Mouse (Mus musculus) C2C12 (cell line): ENCODE results near the gene Gm49486. TPM values are rescaled to one million over a fixed set of nuclear protein-coding genes. Genes with fewer than 3 reads are reported as not detected.
A peak's percentile ranks its signal among the peaks of the same experiment; 100 is the strongest.

Experiments
- H3K27me3 ChIP-seq: one replicate; pipeline ENCODE4 v1.6.1; 2011; ENCODE audit not compliant: control insufficient read depth, insufficient read depth, insufficient read length
- H3K36me3 ChIP-seq: one replicate; pipeline ENCODE4 v1.6.1; 2011; ENCODE audit not compliant: control insufficient read depth, insufficient read depth
- H3K4me3 ChIP-seq: one replicate; pipeline ENCODE4 v1.5.1; 2011; ENCODE audit warnings: mild to moderate bottlenecking, control low read depth; ENCODE audit not compliant: poor library complexity, insufficient read depth, severe bottlenecking
- H3K79me2 ChIP-seq: one replicate; pipeline ENCODE4 v1.6.1; 2011; ENCODE audit not compliant: control insufficient read depth, insufficient read depth
- H3K79me3 ChIP-seq: one replicate; pipeline ENCODE4 v1.6.1; 2011; ENCODE audit warnings: low read depth, control low read depth
- H3ac ChIP-seq: one replicate; pipeline ENCODE3; 2011; ENCODE audit warnings: low read depth; ENCODE audit not compliant: control insufficient read depth, insufficient read length
- CEBPB ChIP-seq: IDR thresholded peaks from one replicate; pipeline ENCODE4 v1.6.1; 2011; ENCODE audit warnings: low read depth, mild to moderate bottlenecking, control low read depth, moderate library complexity
- CTCF ChIP-seq: IDR thresholded peaks from one replicate; pipeline ENCODE4 v1.5.1; 2011; ENCODE audit not compliant: control insufficient read depth, insufficient read depth, insufficient read length
- FOSL1 ChIP-seq: IDR thresholded peaks from one replicate; pipeline ENCODE4 v1.8.0; 2011; ENCODE audit warnings: mild to moderate bottlenecking, low read length; ENCODE audit not compliant: poor library complexity, insufficient read depth, severe bottlenecking
- MAX ChIP-seq: IDR thresholded peaks from one replicate; pipeline ENCODE4 v1.6.1; 2011; ENCODE audit warnings: mild to moderate bottlenecking, control low read depth
- MYOD1 ChIP-seq: IDR thresholded peaks from one replicate; pipeline ENCODE4 v1.6.1; 2011; ENCODE audit warnings: low read depth; ENCODE audit not compliant: control insufficient read depth, insufficient read length
- MYOG ChIP-seq: IDR thresholded peaks from one replicate; pipeline ENCODE4 v1.6.1; 2011; ENCODE audit not compliant: control insufficient read depth, insufficient read length; ENCODE audit errors: extremely low read depth
- USF1 ChIP-seq: IDR thresholded peaks from one replicate; pipeline ENCODE4 v1.6.1; 2011; ENCODE audit warnings: low read depth, mild to moderate bottlenecking, control low read depth, moderate library complexity
- long read RNA-seq, 2 experiments: library from polyadenylated mRNA; unstranded; transcript quantifications; one replicate each; pipeline ENCODE4 v2.0.0; 2019 to 2020
- polyA plus RNA-seq: library from polyadenylated mRNA; unstranded; fragments of >200 nt; fragmentation: generic; extraction: Trizol; gene quantifications from one replicate; pipeline ENCODE4 v1.2.1, GENCODE M21; 2012; ENCODE audit warnings: missing spikeins

Gene Gm49486
- polyA plus RNA-seq, result 0.01 TPM
- long read RNA-seq, experiment 1, result 0 reads
- long read RNA-seq, experiment 2, result 0 reads

- Histone ChIP-seq H3K79me3 (no peaks in the 10 kb centered on the region), H3ac (peak within 1 kb of the TSS; percentile 67), H3K4me3 (peak within 1 kb of the TSS; percentile 82), H3K79me2 (no peaks in the 10 kb centered on the region), H3K27me3 (no peaks in the 10 kb centered on the region), H3K36me3 (no peaks in the 10 kb centered on the region)
- no peak for TF ChIP-seq FOSL1
- no peak for TF ChIP-seq MYOG
- TF ChIP-seq USF1, result no peak
- TF ChIP-seq MAX, result peak; percentile 4
Measured at GRCm38 (mm10) chr15:79229058-79229821, at the start of gene Gm49486, which contains the start of gene Pick1. TSS of gene Gm49486 (plus strand) at chr15:79229391. TSS of gene Pick1 (plus strand) at chr15:79229173.

- H3K4me3 ChIP-seq, result no peak overlapping the region
- H3K36me3 ChIP-seq, result no peaks in the 10 kb centered on the region
- no peak overlapping the region for H3ac ChIP-seq
- H3K79me2 ChIP-seq, result no peaks in the 10 kb centered on the region
- peaks cover 32% of the 10 kb centered on the region for H3K27me3 ChIP-seq
- no peaks in the 10 kb centered on the region for H3K79me3 ChIP-seq
- no peak for TF ChIP-seq MYOG
- TF ChIP-seq FOSL1, result no peak
- TF ChIP-seq CEBPB, result peak; percentile 35
Measured at GRCm38 (mm10) chr15:79185213-79185612, 44.0 kb upstream of the Gm49486 start.

DNA sequence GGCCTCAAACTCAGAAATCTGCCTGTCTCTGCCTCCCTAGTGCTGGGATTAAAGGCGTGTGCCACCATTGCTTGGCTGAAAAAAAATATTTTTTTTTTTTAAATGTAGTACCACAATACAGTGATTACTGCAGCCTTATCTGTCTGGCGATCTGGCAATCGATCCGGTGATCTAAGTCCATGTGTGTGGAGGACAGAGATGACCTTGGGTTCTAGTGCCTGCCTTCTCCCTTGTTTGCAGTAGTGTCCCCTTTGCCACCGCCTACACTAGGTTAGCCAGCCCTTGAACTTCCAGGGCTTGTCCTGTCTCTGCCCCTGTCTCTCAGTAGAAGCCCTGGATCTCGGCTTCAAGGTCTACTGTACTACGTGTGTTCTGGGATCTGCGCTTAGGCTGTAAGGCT lies 41.4 kb upstream of the Gm49486 start:
- no peaks in the 10 kb centered on the region for H3K79me3 ChIP-seq
- no peak overlapping the region for H3ac ChIP-seq
- peaks cover 17% of the 10 kb centered on the region for H3K27me3 ChIP-seq
- no peaks in the 10 kb centered on the region for H3K79me2 ChIP-seq
- no peak for TF ChIP-seq FOSL1
- no peak for TF ChIP-seq CEBPB
- no peak for TF ChIP-seq USF1
- no peak for TF ChIP-seq CTCF
- no peak for TF ChIP-seq MYOG
- no peak for TF ChIP-seq MAX
- no peak for TF ChIP-seq MYOD1
- H3K4me3 ChIP-seq, result no peak overlapping the region
- no peaks in the 10 kb centered on the region for H3K36me3 ChIP-seq

GRCm38 (mm10) chr15:79191426-79191825 lies 37.8 kb upstream of the Gm49486 start:
- no peaks in the 10 kb centered on the region for H3K79me2 ChIP-seq
- H3K27me3 ChIP-seq, result peaks cover 40% of the 10 kb centered on the region
- no peak overlapping the region for H3ac ChIP-seq
- H3K79me3 ChIP-seq, result no peaks in the 10 kb centered on the region
- H3K4me3 ChIP-seq, result no peak overlapping the region
- H3K36me3 ChIP-seq, result no peaks in the 10 kb centered on the region
- TF ChIP-seq MYOD1, result no peak
- TF ChIP-seq USF1, result no peak
- TF ChIP-seq CTCF, result no peak
- TF ChIP-seq FOSL1, result no peak
- TF ChIP-seq MYOG, result no peak
- no peak for TF ChIP-seq MAX
- no peak for TF ChIP-seq CEBPB

DNA sequence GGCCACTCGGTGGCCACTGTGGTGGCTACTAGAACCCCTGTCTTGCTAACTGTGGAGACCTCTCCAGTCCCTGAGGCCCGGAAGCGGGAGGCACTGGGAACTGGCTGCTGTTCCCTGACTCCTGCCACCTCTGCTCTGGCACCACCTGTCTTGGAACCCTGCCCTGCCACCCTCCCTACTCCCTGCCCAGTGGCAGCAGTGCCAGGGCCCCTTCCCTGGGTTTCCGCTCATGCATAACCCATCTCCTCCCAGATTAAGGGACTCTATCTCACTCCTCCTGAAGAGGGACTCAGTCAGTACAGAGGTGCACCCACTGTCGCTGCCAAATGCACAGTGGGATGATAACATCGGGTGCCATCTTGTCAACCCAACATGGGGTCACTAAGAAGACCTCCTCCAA lies 36.7 kb upstream of the Gm49486 start:
- H3K79me3 ChIP-seq, result no peaks in the 10 kb centered on the region
- TF ChIP-seq MYOG (no peak), MAX (no peak), CEBPB (no peak), USF1 (no peak), CTCF (no peak), MYOD1 (no peak), FOSL1 (no peak)
- H3K36me3 ChIP-seq, result no peaks in the 10 kb centered on the region
- no peak overlapping the region for H3K4me3 ChIP-seq
- peaks cover 49% of the 10 kb centered on the region for H3K27me3 ChIP-seq
- H3ac ChIP-seq, result no peak overlapping the region
- H3K79me2 ChIP-seq, result no peaks in the 10 kb centered on the region
